Mouse (Mus musculus) embryonic facial prominence, embryonic 12.5 days (tissue): ENCODE results near the gene Pmch. TPM values are rescaled to one million over a fixed set of nuclear protein-coding genes. Genes with fewer than 3 reads are reported as not detected.

Experiments
- polyA plus RNA-seq: library from polyadenylated mRNA; unstranded; fragments of >200 nt; fragmentation: Nextera tagmentation; extraction: Ambion mirVana; gene quantifications from 2 replicates; pipeline ENCODE4 v1.2.1, GENCODE M21; 2016

The Pmch gene
- polyA plus RNA-seq, 1 experiment from 2014 or later = 0.46 TPM

Other genes with a start within 250 kb of the Pmch start
- 68.0 and 85.1 TPM in 2 replicates for gene Igf1, start 232.8 kb upstream of the Pmch start, polyA plus RNA-seq
- 14.7 and 15.0 TPM in 2 replicates for gene Parpbp, start 55.9 kb downstream of the Pmch start, polyA plus RNA-seq
- gene Nup37, start 55.9 kb downstream of the Pmch start, polyA plus RNA-seq = 92.2 and 94.3 TPM in 2 replicates
- gene Washc3, start 110.0 kb downstream of the Pmch start, polyA plus RNA-seq = 47.7 and 48.6 TPM in 2 replicates